Mouse (Mus musculus): ENCODE measurements around the gene Snrpd3.
A peak's percentile ranks its signal among the peaks of the same experiment; 100 is the strongest.
"Not testable (repeated sequence)": the region's sequence is repeated elsewhere in the genome, so short reads cannot be mapped to it uniquely, and the experiment has no call there.

The Snrpd3 gene

GRCm38 (mm10) chr10:75566321-75566720 lies 49.0 kb downstream of the Snrpd3 start:
- no peak for DNase-seq (ENCODE audit: low read depth, low spot score)

DNA sequence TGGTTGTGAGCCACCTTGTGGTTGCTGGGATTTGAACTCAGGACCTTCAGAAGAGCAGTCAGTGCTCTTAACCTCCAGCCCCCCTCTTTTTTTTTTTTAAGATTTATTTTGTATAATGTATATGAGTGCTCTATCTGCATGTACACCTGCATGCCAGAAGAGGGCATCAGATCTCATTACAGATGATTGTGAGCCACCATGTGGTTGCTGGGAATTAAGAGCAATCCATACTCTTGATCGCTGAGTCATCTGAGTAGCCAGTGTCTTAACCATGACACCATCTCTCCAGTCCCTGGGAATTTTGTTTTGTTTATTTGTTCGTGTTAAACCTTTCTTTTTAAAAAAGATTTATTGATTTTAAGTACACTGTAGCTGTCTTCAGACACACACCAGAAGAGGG lies 49.4 kb downstream of the Snrpd3 start:
- not testable (repeated sequence) for DNase-seq (ENCODE audit: low read depth, low spot score)

DNA sequence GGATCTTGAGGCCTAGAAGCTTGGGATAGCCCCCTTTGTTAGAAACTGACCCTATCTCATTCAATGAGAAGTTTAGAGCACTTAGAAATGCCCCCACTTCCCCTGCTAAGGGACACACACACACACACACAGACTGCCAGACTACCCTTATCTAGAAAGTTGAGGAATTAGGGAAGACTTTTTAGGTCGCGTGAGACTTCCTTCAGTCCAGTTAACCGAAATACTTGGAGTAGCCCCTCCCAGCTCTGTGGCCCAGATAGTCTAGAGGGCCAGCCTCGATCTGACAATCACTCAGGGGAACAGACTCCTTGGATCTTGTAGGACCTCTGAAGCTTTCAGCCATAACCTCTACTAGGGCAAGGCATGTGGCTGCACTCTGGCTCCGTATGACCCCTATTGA lies 50.7 kb downstream of the Snrpd3 start:
- DNase-seq (ENCODE audit: low read depth, low spot score), result no peak

DNA sequence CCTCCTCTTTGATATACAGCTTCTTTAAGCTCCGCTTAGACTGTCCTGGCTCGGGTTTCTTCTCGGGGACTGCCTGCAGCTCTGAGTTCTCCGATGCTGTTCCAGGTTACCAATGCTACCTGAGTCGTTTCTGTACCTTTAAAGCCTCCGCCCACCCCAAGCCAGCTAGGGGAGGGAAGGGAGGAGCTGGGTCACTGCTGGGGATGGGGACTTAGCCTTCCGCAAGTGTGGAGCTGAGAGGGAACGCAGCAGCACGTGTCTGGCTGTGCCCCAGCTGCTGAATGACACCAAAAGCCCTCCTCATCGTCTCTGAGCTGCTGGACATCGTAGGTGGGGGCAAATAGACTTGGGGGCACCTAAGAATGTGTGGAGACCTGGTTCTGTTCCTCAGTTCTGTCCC lies 51.1 kb downstream of the Snrpd3 start:
- no peak for DNase-seq (ENCODE audit: low read depth, low spot score)

GRCm38 (mm10) chr10:75568851-75569250 lies 51.5 kb downstream of the Snrpd3 start:
- no peak for DNase-seq (ENCODE audit: low read depth, low spot score)

GRCm38 (mm10) chr10:75570981-75571657 lies 53.8 kb downstream of the Snrpd3 start:
- no peak for DNase-seq (ENCODE audit: low read depth, low spot score)

GRCm38 (mm10) chr10:75571937-75572336 lies 54.6 kb downstream of the Snrpd3 start:
- no peak for DNase-seq (ENCODE audit: low read depth, low spot score)

DNA sequence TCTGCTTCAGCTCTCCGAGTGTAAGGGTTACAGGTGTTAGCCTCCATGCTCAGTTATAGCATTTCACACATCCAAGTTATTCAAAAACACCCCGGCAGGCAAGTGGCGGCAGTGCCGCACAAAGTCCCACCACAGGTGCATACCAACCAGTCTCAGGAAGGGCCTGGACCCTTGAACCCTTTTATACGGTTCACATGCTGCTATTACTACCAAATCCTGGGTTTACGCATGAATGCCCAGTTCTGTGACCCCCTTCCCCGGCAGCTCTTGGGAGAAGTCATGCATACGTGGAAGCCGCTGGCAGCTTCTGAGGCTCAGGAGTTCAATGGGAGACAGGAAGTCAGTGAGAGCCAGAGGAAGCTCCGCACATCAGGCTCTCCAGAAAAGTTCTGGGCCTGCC lies 55.8 kb downstream of the Snrpd3 start:
- DNase-seq (ENCODE audit: low read depth, low spot score), result no peak

GRCm38 (mm10) chr10:75573965-75574364 lies 56.6 kb downstream of the Snrpd3 start:
- DNase-seq (ENCODE audit: low read depth, low spot score), result no peak

- no peak for DNase-seq (ENCODE audit: low read depth, low spot score)
These were observed 61.8 kb downstream of the Snrpd3 start for GRCm38 (mm10) chr10:75579129-75579528.

- DNase-seq (ENCODE audit: low read depth, low spot score), result peak; percentile 92
These were observed 68.7 kb downstream of the Snrpd3 start for GRCm38 (mm10) chr10:75585876-75586552.

- DNase-seq (ENCODE audit: low read depth, low spot score), result no peak
These were observed 69.2 kb downstream of the Snrpd3 start for GRCm38 (mm10) chr10:75586553-75586879.

All from brain, adult 2 months (tissue).